In the genomic region with DNA sequence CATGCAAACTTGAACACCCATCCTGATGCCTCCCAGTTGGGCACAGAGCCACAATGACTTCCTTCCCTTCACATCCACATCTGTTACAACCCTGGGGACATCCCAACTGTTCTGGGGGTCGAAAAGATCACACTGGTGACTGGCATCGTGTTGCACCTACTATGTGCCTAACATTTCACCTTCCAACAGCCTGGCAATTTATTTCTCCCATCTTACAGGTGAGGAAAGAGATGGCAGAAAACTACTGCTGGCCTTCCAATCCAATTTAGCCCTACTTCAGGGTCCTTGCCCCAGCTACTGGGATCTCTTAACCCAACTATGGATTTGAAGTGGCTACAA, we compare ENCODE assay signal across 9 mouse cellular contexts. TPM values are rescaled to one million over a fixed set of nuclear protein-coding genes. Genes with fewer than 3 reads are reported as not detected.
DNase-seq lines count a peak whose midpoint lies in the region; ATAC-seq and TF ChIP-seq lines count a peak whose summit lies in the region.
"Had no signal": no experiment of that assay in that cellular context is flagged by ENCODE, and none has a peak within 500 bp of the region (broad histone marks: within the 10 kb centered on the region; RNA-seq: fewer than 3 reads in every experiment).

No protein-coding gene starts in this region.

- peaks cover 8% of the 10 kb centered on the region for H3K79me2 ChIP-seq in MEL (ENCODE audit: control insufficient read depth, insufficient read depth, low read length, poor library complexity)

- H3K27me3 ChIP-seq in heart, embryonic 16.5 days (ENCODE audit: control insufficient read depth, insufficient read depth, low read length), result no peaks in the 10 kb centered on the region
- no peaks in the 10 kb centered on the region for H3K27me3 ChIP-seq in MEL (ENCODE audit: control insufficient read depth in 1 of 2, insufficient read depth in 2 of 2, low read length in 2 of 2)
- no peaks in the 10 kb centered on the region; the same call in 1 of the 2 replicates for H3K27me3 ChIP-seq in hindbrain, embryonic 14.5 days (ENCODE audit: control insufficient read depth, insufficient read depth, low read length)
- no peaks in the 10 kb centered on the region for H3K27me3 ChIP-seq in midbrain, embryonic 14.5 days (ENCODE audit: control insufficient read depth, insufficient read depth, low read length)

- no peaks in the 10 kb centered on the region for H3K36me3 ChIP-seq in heart, embryonic 16.5 days (ENCODE audit: control insufficient read depth, insufficient read depth)
- peaks cover 0 to 45% of the 10 kb centered on the region in 2 experiments; a peak in 2 of 4 replicates for H3K36me3 ChIP-seq in MEL (ENCODE audit: control insufficient read depth in 1 of 2, insufficient read depth in 2 of 2, low read length in 2 of 2)
- H3K36me3 ChIP-seq in hindbrain, embryonic 14.5 days (replicated peaks; ENCODE audit: control insufficient read depth, insufficient read depth), result no peaks in the 10 kb centered on the region
- H3K36me3 ChIP-seq in midbrain, embryonic 14.5 days (ENCODE audit: control insufficient read depth, insufficient read depth, low read length), result no peaks in the 10 kb centered on the region

- no peak for TF ChIP-seq CTCF in MEL (IDR thresholded peaks at IDR 0.05 in 2 of 3, conservative IDR thresholded peaks at IDR 0.05 in 1 of 3; ENCODE audit: control insufficient read depth in 1 of 3, insufficient read depth in 1 of 3, low read depth in 2 of 3, low read length in 3 of 3, poor library complexity in 1 of 3, severe bottlenecking in 1 of 3)

- H3K9me3 ChIP-seq in heart, embryonic 16.5 days (replicated peaks; ENCODE audit: control insufficient read depth, low read length), result no peaks in the 10 kb centered on the region
- H3K9me3 ChIP-seq in MEL (replicated peaks; ENCODE audit: insufficient read depth, low read length), result no peaks in the 10 kb centered on the region
- H3K9me3 ChIP-seq in hindbrain, embryonic 14.5 days (ENCODE audit: control insufficient read depth, low read length), result no peaks in the 10 kb centered on the region
- no peaks in the 10 kb centered on the region for H3K9me3 ChIP-seq in midbrain, embryonic 14.5 days (ENCODE audit: control insufficient read depth, low read length)

- no peak for TF ChIP-seq POLR2A in MEL (IDR thresholded peaks at IDR 0.05; ENCODE audit: control insufficient read depth in 1 of 2, insufficient read depth in 1 of 2, low read depth in 1 of 2, low read length in 2 of 2, poor library complexity in 1 of 2)

- H3K9ac ChIP-seq in heart, embryonic 16.5 days (ENCODE audit: low read length), result peak overlapping the region; percentile 89
- peak overlapping the region; percentile 58 for H3K9ac ChIP-seq in MEL (ENCODE audit: control insufficient read depth, low read depth, low read length, poor library complexity, severe bottlenecking)
- peak overlapping the region; percentile 73 for H3K9ac ChIP-seq in hindbrain, embryonic 14.5 days
- H3K9ac ChIP-seq in midbrain, embryonic 14.5 days (replicated peaks; ENCODE audit: low read length), result peak overlapping the region; percentile 74

- ATAC-seq in heart, embryonic 16.5 days (replicated peaks; ENCODE audit: extremely low read depth, insufficient read depth, low FRiP score), result no peak
- no peak for ATAC-seq in hindbrain, embryonic 14.5 days (ENCODE audit: low FRiP score)
- ATAC-seq in midbrain, embryonic 14.5 days (ENCODE audit: low FRiP score, low TSS enrichment), result no peak; the same call in 1 of the 2 replicates
- ATAC-seq in granulocyte monocyte progenitor cell, adult 5-6 weeks (replicated peaks; ENCODE audit: poor library complexity, severe bottlenecking), result no peak

- DNase-seq in heart, adult 8-10 months (ENCODE audit: low spot score), result no peak
- DNase-seq in MEL (ENCODE audit: low read depth, low spot score), result no peak
- no peak for DNase-seq in hindbrain, embryonic 14.5 days (ENCODE audit: low spot score)
- DNase-seq in midbrain, embryonic 14.5 days, result no peak
- DNase-seq in thymus, postnatal 25 days, result no peak
- DNase-seq in frontal cortex, postnatal 36 days (ENCODE audit: low spot score in 2 of 2), result no peak

- peak overlapping the region; percentile 97 for H3K4me2 ChIP-seq in heart, embryonic 16.5 days (ENCODE audit: low read depth, low read length)
- H3K4me2 ChIP-seq in hindbrain, embryonic 14.5 days (replicated peaks), result peak overlapping the region; percentile 78
- peak overlapping the region; percentile 94 for H3K4me2 ChIP-seq in midbrain, embryonic 14.5 days (ENCODE audit: low read length)

- TF ChIP-seq RAD21 in MEL (IDR thresholded peaks at IDR 0.05; ENCODE audit: low read depth, low read length), result no peak

- H3K27ac ChIP-seq in heart, embryonic 16.5 days (ENCODE audit: low read length), result peak overlapping the region; percentile 91
- H3K27ac ChIP-seq in MEL (ENCODE audit: control insufficient read depth, low read depth, low read length), result peak overlapping the region; percentile 92
- peak overlapping the region; percentile 96 for H3K27ac ChIP-seq in hindbrain, embryonic 14.5 days
- peak overlapping the region; percentile 98 for H3K27ac ChIP-seq in midbrain, embryonic 14.5 days (replicated peaks; ENCODE audit: low read depth, low read length)

- 17% methylated on average over 2 of the region's 2 CpGs for whole genome bisulfite sequencing in heart, embryonic 16.5 days
- 22% methylated on average over 2 of the region's 2 CpGs for WGBS in hindbrain, embryonic 14.5 days
- 22% methylated on average over 2 of the region's 2 CpGs for WGBS in midbrain, embryonic 14.5 days

- H3K4me1 ChIP-seq in heart, embryonic 16.5 days (ENCODE audit: control insufficient read depth, insufficient read depth, low read length), result peaks cover 52% of the 10 kb centered on the region
- peaks cover 29 to 57% of the 10 kb centered on the region in 2 experiments for H3K4me1 ChIP-seq in MEL (ENCODE audit: control insufficient read depth in 1 of 2, insufficient read depth in 2 of 2, low read length in 2 of 2)
- peaks cover 64% of the 10 kb centered on the region for H3K4me1 ChIP-seq in hindbrain, embryonic 14.5 days (replicated peaks; ENCODE audit: control insufficient read depth, insufficient read depth, low read length)
- peaks cover 63% of the 10 kb centered on the region for H3K4me1 ChIP-seq in midbrain, embryonic 14.5 days (ENCODE audit: control insufficient read depth, insufficient read depth, low read length)

- TF ChIP-seq EP300 in MEL (IDR thresholded peaks at IDR 0.05; ENCODE audit: low read depth in 1 of 2, low read length in 2 of 2), result no peak

- peak overlapping the region; percentile 72 for H3K4me3 ChIP-seq in heart, embryonic 16.5 days (ENCODE audit: low read length)
- peak overlapping the region; percentile 51 to 81 for H3K4me3 ChIP-seq in MEL (ENCODE audit: control insufficient read depth in 1 of 2, insufficient read depth in 1 of 2, low read depth in 2 of 2, low read length in 2 of 2)
- peak overlapping the region; percentile 46 for H3K4me3 ChIP-seq in hindbrain, embryonic 14.5 days (replicated peaks; ENCODE audit: low read length)
- peak overlapping the region; percentile 52 for H3K4me3 ChIP-seq in midbrain, embryonic 14.5 days (replicated peaks; ENCODE audit: low read depth, low read length)

TF ChIP-seq in MEL, 35 proteins besides CTCF, POLR2A, EP300 and RAD21:
- TF ChIP-seq ZKSCAN1 (IDR thresholded peaks at IDR 0.05; ENCODE audit: low read depth, low read length), result peak; percentile 97
- no peak for TF ChIP-seq ZNF384 (IDR thresholded peaks at IDR 0.05; ENCODE audit: low read depth, low read length)
- TF ChIP-seq USF2 (IDR thresholded peaks at IDR 0.05; ENCODE audit: borderline replicate concordance in 1 of 2, insufficient read depth in 1 of 2, low read depth in 1 of 2, low read length in 2 of 2), result no peak
- TF ChIP-seq TAL1 (IDR thresholded peaks at IDR 0.05; ENCODE audit: low read length), result no peak

RNA-seq across cellular contexts. Expression of a gene that starts 0.8 kb away (rescaled TPM):
- not detected in 2 replicates for polyA plus RNA-seq in heart, embryonic 16.5 days (2015; fragmentation: Nextera tagmentation; extraction: Ambion mirVana)
- not detected for total RNA-seq in heart, adult 8-10 months (2022)
- total RNA-seq in MEL (2012; rRNA removed), result not detected in 2 replicates
- under 1 TPM in 1 of 2 experiments, not detected in 1; 0.24 TPM for polyA plus RNA-seq in MEL (2012; ENCODE audit: insufficient read depth in 1 of 2, insufficient read length in 2 of 2, low read depth in 1 of 2, low replicate concordance in 2 of 2, missing spikeins in 1 of 2)
- not detected in 2 replicates for polyA plus RNA-seq in hindbrain, embryonic 14.5 days (2014; fragmentation: Nextera tagmentation; extraction: Ambion mirVana)
- not detected in 2 replicates for polyA plus RNA-seq in midbrain, embryonic 14.5 days (2014; fragmentation: Nextera tagmentation; extraction: Ambion mirVana)
- total RNA-seq in granulocyte monocyte progenitor cell, adult 5-6 weeks (2014; fragmentation: Nextera tagmentation), result not detected in 2 replicates
- total RNA-seq in granulocyte monocyte progenitor cell, adult 5-6 weeks (2017), result not detected in 2 replicates
- total RNA-seq: layer of hippocampus, postnatal 25 days had no signal

RNA-seq across cellular contexts. Expression of a gene that starts 36.4 kb away (rescaled TPM):
- 7.0 and 8.5 TPM in 2 replicates for polyA plus RNA-seq in heart, embryonic 16.5 days (2015; fragmentation: Nextera tagmentation; extraction: Ambion mirVana)
- 1 to 10 TPM; 2.2 to 3.6 (median 3.0) TPM for total RNA-seq in heart, adult 8-10 months (2022)
- 4.4 and 4.5 TPM in 2 replicates for total RNA-seq in MEL (2012; rRNA removed)
- 1 to 10 TPM in 1 of 2 experiments, not detected in 1; 7.1 TPM for polyA plus RNA-seq in MEL (2012; ENCODE audit: insufficient read depth in 1 of 2, insufficient read length in 2 of 2, low read depth in 1 of 2, low replicate concordance in 2 of 2, missing spikeins in 1 of 2)
- polyA plus RNA-seq in hindbrain, embryonic 14.5 days (2014; fragmentation: Nextera tagmentation; extraction: Ambion mirVana), result 44.8 and 49.8 TPM in 2 replicates
- 44.8 and 51.7 TPM in 2 replicates for polyA plus RNA-seq in midbrain, embryonic 14.5 days (2014; fragmentation: Nextera tagmentation; extraction: Ambion mirVana)
- total RNA-seq in granulocyte monocyte progenitor cell, adult 5-6 weeks (2014; fragmentation: Nextera tagmentation), result 4.7 and 7.4 TPM in 2 replicates
- 0.72 and 0.86 TPM in 2 replicates for total RNA-seq in granulocyte monocyte progenitor cell, adult 5-6 weeks (2017)
